Mouse (Mus musculus): ENCODE measurements around the gene Zfp37. TPM values are rescaled to one million over a fixed set of nuclear protein-coding genes. Genes with fewer than 3 reads are reported as not detected.
"Not testable (repeated sequence)": the region's sequence is repeated elsewhere in the genome, so short reads cannot be mapped to it uniquely, and the experiment has no call there.

Gene Zfp37
- polyA plus RNA-seq, 3 experiments from 2014 or later, result not detected

DNA sequence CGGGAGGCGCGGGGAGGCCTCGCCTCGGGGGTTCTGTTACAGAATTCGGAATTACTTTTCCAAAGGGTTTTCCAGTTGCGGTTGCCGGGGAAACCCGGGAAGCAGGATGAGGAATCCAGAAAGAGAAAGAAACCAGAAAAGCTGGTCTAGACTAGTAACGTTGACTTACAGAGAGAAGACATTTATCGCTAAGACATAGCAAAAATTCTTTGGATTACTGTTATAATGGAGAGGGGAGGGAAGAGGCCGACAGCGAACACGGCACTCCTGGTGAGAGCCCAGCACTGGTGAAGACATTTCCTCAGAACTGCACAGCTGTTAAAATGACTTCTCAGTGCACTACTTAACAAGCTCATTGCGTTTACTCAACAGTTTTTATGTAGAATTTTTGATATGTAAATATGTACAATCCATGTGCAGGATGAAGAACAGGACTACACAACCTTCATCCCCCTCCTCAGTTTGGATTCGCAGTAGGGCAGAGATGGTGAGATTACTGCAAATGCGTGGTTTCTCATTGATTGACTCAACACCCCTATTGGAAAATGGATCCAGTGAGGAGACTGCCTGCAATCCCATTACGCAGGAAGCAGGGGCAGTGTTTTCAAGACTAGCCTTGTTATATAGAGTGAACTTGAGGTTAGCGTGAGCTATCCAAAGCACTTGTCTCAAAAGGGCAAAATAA, 22.0 kb downstream of the Zfp37 start:
- ATAC-seq, result no peak

DNA sequence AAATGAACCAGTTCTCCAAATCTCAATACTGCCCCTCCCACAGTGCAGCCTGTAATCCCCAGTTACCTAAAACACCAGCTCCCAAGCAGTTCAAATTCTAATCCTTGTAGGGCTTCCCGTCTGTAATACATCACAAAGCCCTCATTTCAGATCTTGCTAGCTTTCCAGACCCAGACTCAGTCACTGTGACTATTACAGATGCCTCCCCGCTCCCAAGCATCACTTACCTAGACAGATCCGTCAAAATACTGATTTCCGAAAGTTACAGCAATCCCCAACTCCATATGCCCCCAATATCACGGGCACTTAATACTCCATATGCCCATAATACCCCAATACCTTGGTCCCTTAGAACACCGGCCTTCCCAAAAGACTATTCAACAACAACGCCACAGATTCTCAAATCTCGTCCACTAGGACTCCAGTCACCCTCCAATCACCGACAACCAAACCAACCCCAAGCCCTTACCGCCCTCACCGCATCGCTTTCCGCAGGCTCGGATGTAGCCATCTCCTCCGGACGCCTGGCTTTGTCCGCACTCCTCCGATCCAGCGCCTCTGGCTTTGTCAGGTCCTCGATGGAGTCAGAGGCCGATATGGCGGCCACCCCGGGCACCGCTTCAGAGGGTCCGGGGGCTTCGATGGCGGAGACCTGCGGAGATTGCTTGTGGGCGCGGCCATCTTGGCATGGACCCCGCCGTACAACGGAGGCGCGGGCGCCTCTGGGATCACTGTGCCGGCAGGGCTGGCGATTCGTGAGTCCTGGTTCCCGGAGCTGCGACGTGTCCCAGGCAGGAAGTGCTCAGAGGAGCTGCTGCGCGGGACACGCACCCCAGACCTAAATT, 22.8 kb downstream of the Zfp37 start:
- no peak for ATAC-seq

DNA sequence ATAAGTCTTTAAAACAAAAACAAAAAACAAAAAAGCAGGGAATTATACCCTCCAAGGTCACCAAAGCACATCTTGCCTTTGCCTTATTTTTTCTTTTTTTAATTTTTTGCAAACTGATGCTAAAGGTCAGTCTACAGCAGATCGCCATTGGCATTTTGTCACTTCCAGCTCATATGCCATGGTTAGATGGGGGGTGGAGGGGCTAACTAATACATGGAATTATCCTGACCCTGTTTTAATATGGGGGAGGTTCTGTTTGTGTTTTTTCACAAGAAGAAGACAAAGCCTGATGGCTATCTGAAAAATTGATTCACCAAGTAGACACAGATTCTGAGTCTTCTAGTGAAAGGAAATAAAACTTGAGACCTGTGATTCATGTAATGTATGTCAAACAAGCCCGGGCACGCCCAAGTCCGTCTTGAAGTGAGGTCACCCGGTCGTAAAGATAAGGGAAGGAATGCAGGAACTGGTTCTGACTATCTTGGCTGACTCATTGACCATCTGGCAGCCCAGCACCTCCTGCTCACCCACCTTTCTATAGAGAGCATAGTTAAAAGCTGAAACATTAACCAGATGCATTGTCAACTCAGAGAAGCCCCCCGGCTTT, 30.8 kb downstream of the Zfp37 start:
- no peak for ATAC-seq

DNA sequence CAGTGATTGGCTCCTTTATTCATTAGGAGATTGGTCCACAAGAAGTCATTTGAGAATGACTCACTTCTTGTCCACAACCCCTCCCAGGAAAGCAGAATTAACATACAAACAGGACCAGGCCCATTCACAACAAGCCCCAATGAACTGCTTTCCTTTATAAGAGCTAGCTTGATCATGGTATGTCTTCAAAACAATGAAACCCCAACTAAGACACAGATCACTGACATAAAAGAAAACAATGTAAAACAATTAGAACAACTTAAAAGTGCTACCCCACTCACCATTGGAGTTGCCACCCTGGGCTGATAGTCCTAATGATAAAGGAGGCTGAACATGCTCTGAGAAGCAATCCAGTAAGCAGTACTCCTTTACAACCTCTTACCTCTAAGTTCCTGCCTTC, 42.1 kb downstream of the Zfp37 start:
- no peak for ATAC-seq

DNA sequence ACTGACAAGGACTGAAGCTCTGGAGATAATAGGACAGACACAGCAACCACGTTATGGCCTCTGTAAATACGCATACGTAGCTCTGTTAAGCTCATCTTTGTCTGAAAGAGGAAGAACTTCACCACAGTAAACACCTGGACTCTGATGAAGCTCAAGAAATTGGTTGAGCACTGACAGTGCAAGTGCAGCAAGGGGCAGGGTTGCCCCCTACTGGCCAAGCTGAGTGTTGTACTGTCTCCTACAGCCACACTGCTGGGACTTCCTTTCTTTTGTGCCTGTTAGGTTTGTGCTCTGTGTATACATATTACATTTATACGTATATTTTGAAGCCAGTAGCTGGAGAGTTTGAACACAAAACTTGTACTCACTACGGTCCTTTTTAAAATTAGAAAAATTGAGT, 53.6 kb downstream of the Zfp37 start:
- no peak for ATAC-seq

DNA sequence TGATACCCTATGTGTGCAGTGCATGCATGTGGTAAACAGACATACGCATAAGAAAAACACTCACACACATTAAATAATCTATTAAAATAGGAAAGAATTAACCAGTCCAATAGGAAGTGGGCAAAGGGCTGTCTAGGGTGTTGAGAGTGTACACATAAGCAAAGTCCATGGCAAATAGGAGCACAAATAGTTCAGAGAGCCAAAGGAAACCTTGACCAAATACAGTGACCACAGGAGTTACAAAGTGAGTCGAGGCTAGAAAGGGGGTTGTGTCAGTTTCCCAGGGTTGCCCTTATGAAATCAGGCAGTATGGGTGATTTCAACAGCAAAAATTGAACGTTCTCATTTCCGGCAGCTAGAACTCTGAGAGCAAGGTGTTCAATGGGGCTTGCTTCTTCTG, 56.4 kb downstream of the Zfp37 start:
- no peak for ATAC-seq

DNA sequence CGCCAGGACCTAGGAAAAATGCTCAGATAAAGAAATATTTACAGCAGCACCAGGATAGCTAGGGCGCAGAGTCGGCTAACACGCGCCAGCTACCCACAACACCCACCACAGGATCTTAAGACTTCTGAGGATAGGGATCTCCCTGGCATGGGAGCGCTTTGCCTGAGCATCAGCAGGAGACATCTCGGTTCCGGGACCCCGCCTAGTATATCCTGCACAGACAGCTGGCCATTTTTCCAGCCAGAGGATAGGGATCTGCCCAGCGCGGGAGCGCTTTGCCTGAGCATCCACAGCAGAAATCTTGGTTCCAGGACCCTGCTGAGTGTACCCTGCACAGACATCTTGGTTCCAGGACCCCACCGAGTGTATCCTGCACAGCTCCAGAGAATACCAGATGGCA, 63.2 kb downstream of the Zfp37 start:
- ATAC-seq, result not testable (repeated sequence)

DNA sequence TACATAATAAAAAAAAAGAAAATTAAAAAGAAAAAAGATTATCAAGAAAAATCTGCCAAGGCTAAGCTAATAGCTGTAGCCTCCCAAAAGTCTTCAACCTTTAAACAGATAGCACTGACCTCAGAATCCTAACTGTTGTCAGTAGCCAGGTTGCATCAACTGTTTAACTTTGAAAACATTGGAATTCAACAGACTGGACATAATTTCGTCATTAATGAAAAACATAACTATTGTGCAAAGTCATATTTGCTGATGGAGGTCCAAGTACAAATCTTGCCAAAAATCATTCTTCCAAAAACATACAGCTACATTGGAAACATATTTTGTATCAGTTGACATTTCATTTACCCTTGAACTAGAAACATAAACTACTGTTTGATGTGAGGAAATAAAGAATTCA, 72.4 kb downstream of the Zfp37 start:
- no peak for ATAC-seq

DNA sequence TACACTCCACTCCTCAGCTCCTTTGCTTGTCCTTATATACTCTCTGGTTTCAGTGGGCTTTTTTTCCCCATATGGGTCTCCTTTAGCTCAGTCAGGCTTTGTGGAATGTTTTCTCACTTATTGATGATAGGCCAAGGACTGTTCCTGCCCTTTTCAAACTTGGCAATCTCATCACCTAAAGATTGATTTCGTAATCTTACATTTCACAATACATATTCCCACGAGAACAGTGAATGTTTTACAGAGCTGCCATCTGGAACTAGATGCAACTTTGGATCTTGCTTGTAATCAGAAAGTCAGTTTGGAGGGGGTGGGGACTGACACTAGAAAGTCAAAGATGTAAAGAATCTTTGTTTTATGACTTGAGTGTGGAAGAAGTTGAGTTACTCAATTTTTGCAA, 80.0 kb downstream of the Zfp37 start, which contains the start of gene Mup21:
TSS of gene Mup21 (minus strand) at position 53 of the 400 bp plus-strand sequence.
- ATAC-seq, result no peak

Other genes with a start within 250 kb of the Zfp37 start
- not detected for gene Mup20, start 176.9 kb downstream of the Zfp37 start, polyA plus RNA-seq (2017; shearing (Covaris generic))
- gene Mup3, start 143.7 kb downstream of the Zfp37 start, polyA plus RNA-seq (2017; shearing (Covaris generic)), result not detected
- gene Mup21, start 80.2 kb downstream of the Zfp37 start, polyA plus RNA-seq (2017; shearing (Covaris generic)), result not detected
- gene Slc31a2, start 31.5 kb upstream of the Zfp37 start, polyA plus RNA-seq (2017; shearing (Covaris generic)), result 10 to 100 TPM in 1 of 3 experiments, 1 to 10 TPM in 2; 7.7 to 11.0 (median 9.0) TPM
- gene Fkbp15, start 129.5 kb upstream of the Zfp37 start, polyA plus RNA-seq (2017; shearing (Covaris generic)), result 10 to 100 TPM; 32.4 to 50.1 (median 47.2) TPM
- gene Slc31a1, start 129.7 kb upstream of the Zfp37 start, polyA plus RNA-seq (2017; shearing (Covaris generic)), result 10 to 100 TPM in 1 of 3 experiments, 1 to 10 TPM in 2; 6.4 to 12.8 (median 9.3) TPM
- 10 to 100 TPM; 67.8 to 86.2 (median 80.3) TPM for gene Cdc26, start 177.6 kb upstream of the Zfp37 start, polyA plus RNA-seq (2017; shearing (Covaris generic))
- gene Prpf4, start 177.8 kb upstream of the Zfp37 start, polyA plus RNA-seq (2017; shearing (Covaris generic)), result 10 to 100 TPM; 17.8 to 22.8 (median 20.7) TPM
- not detected for gene Rnf183, start 204.2 kb upstream of the Zfp37 start, polyA plus RNA-seq (2017; shearing (Covaris generic))
- gene Wdr31, start 239.8 kb upstream of the Zfp37 start, polyA plus RNA-seq (2017; shearing (Covaris generic)), result under 1 TPM in 2 of 3 experiments, not detected in 1; 0.38 to 0.99 TPM
- 1 to 10 TPM; 1.3 to 3.2 (median 1.9) TPM for gene Bspry, start 249.0 kb upstream of the Zfp37 start, polyA plus RNA-seq (2017; shearing (Covaris generic))